Mouse (Mus musculus) embryonic fibroblast, embryonic 13.5 days (primary cell): ENCODE measurements around the gene D630045J12Rik. TPM values are rescaled to one million over a fixed set of nuclear protein-coding genes. Genes with fewer than 3 reads are reported as not detected.

ENCODE experiments used
- H3K27ac ChIP-seq: 2 replicates; pipeline ENCODE4 v1.5.1; 2012; ENCODE audit warnings: low read length, control low read depth, inconsistent platforms; ENCODE audit not compliant: insufficient read depth
- H3K4me1 ChIP-seq: 2 replicates; pipeline ENCODE4 v1.6.1; 2011; ENCODE audit warnings: low read length; ENCODE audit not compliant: control insufficient read depth, insufficient read depth
- H3K4me3 ChIP-seq: 2 replicates; pipeline ENCODE4 v1.5.1; 2011; ENCODE audit warnings: mild to moderate bottlenecking, control low read depth, low read length; ENCODE audit not compliant: insufficient read depth
- CTCF ChIP-seq: IDR thresholded peaks from 2 replicates; pipeline ENCODE4 v1.5.1; 2011; ENCODE audit warnings: mild to moderate bottlenecking, control low read depth, low read length, moderate library complexity, borderline replicate concordance; ENCODE audit not compliant: insufficient read depth
- POLR2A ChIP-seq: IDR thresholded peaks from 2 replicates; pipeline ENCODE4 v1.6.1; 2011; ENCODE audit warnings: low read depth, mild to moderate bottlenecking, control low read depth, low read length, moderate library complexity
- polyA plus RNA-seq: library from polyadenylated mRNA; stranded (reverse); fragments of >200 nt; gene quantifications from 2 replicates; pipeline ENCODE4 v1.2.4, GENCODE M21; 2011; ENCODE audit warnings: low read depth; ENCODE audit not compliant: missing spikeins, insufficient read length

D630045J12Rik gene
- polyA plus RNA-seq, 1 experiment, result 6.1 TPM

GRCm38 (mm10) chr6:38244167-38244566 lies 9.6 kb downstream of the D630045J12Rik start:
- Histone ChIP-seq H3K4me3 (no peak overlapping the region), H3K4me1 (no peaks in the 10 kb centered on the region), H3K27ac (no peak overlapping the region)
- TF ChIP-seq POLR2A, result no peak
- TF ChIP-seq CTCF, result no peak

GRCm38 (mm10) chr6:38242833-38243232 lies 11.0 kb downstream of the D630045J12Rik start:
- TF ChIP-seq POLR2A, result no peak
- TF ChIP-seq CTCF, result no peak
- H3K27ac ChIP-seq, result no peak overlapping the region
- H3K4me3 ChIP-seq, result no peak overlapping the region
- H3K4me1 ChIP-seq, result no peaks in the 10 kb centered on the region

GRCm38 (mm10) chr6:38242295-38242830 lies 11.4 kb downstream of the D630045J12Rik start:
- Histone ChIP-seq H3K4me1 (no peaks in the 10 kb centered on the region), H3K27ac (no peak overlapping the region), H3K4me3 (no peak overlapping the region)
- TF ChIP-seq POLR2A (no peak), CTCF (no peak)

GRCm38 (mm10) chr6:38241508-38241907 lies 12.3 kb downstream of the D630045J12Rik start:
- Histone ChIP-seq H3K4me3 (no peak overlapping the region), H3K4me1 (no peaks in the 10 kb centered on the region), H3K27ac (no peak overlapping the region)
- TF ChIP-seq POLR2A (no peak), CTCF (no peak)

GRCm38 (mm10) chr6:38240618-38241017 lies 13.2 kb downstream of the D630045J12Rik start:
- Histone ChIP-seq H3K4me1 (no peaks in the 10 kb centered on the region), H3K27ac (no peak overlapping the region), H3K4me3 (no peak overlapping the region)
- TF ChIP-seq CTCF (no peak), POLR2A (no peak)

GRCm38 (mm10) chr6:38238382-38238781 lies 15.4 kb downstream of the D630045J12Rik start:
- Histone ChIP-seq H3K4me1 (no peaks in the 10 kb centered on the region), H3K4me3 (no peak overlapping the region), H3K27ac (no peak overlapping the region)
- TF ChIP-seq POLR2A (no peak), CTCF (no peak)

- no peak for TF ChIP-seq POLR2A
- no peak for TF ChIP-seq CTCF
- Histone ChIP-seq H3K4me1 (no peaks in the 10 kb centered on the region), H3K27ac (no peak overlapping the region), H3K4me3 (no peak overlapping the region)
Observed at GRCm38 (mm10) chr6:38235991-38236658, 17.7 kb downstream of the D630045J12Rik start.

- Histone ChIP-seq H3K4me1 (no peaks in the 10 kb centered on the region), H3K4me3 (no peak overlapping the region), H3K27ac (no peak overlapping the region)
- no peak for TF ChIP-seq CTCF
- no peak for TF ChIP-seq POLR2A
Observed at GRCm38 (mm10) chr6:38233803-38234202, 20.0 kb downstream of the D630045J12Rik start.

- TF ChIP-seq CTCF (no peak), POLR2A (no peak)
- Histone ChIP-seq H3K4me3 (no peak overlapping the region), H3K4me1 (no peaks in the 10 kb centered on the region), H3K27ac (no peak overlapping the region)
Observed at GRCm38 (mm10) chr6:38232917-38233316, 20.9 kb downstream of the D630045J12Rik start.

GRCm38 (mm10) chr6:38231994-38232393 lies 21.8 kb downstream of the D630045J12Rik start:
- no peak for TF ChIP-seq CTCF
- TF ChIP-seq POLR2A, result no peak
- Histone ChIP-seq H3K27ac (no peak overlapping the region), H3K4me3 (no peak overlapping the region), H3K4me1 (no peaks in the 10 kb centered on the region)
